Mouse (Mus musculus) megakaryocyte, embryonic 14.5 days (primary cell): ENCODE measurements around the gene Bri3bp.
"Not testable (repeated sequence)": the region's sequence is repeated elsewhere in the genome, so short reads cannot be mapped to it uniquely, and the experiment has no call there.

Experiments used
- FLI1 ChIP-seq: IDR thresholded peaks from 2 replicates; pipeline ENCODE4 v1.6.1; 2012; ENCODE audit warnings: low read length, inconsistent platforms, mixed read lengths
- GATA1 ChIP-seq: IDR thresholded peaks from 3 replicates; pipeline ENCODE4 v1.6.1; 2012; ENCODE audit warnings: mixed read lengths, low read length, inconsistent platforms, borderline replicate concordance

- TF ChIP-seq GATA1, FLI1: not testable (repeated sequence)
Measured at GRCm38 (mm10) chr5:125412536-125412935, 28.8 kb upstream of the Bri3bp start.
